In genomic region chr2:126682937-126683336, GRCm38 (mm10) we compare ENCODE assay signal across 22 mouse cellular contexts. TPM values are rescaled to one million over a fixed set of nuclear protein-coding genes. Genes with fewer than 3 reads are reported as not detected.
DNase-seq lines count a peak whose midpoint lies in the region; ATAC-seq and TF ChIP-seq lines count a peak whose summit lies in the region.
"Had no signal": no experiment of that assay in that cellular context is flagged by ENCODE, and none has a peak within 500 bp of the region (broad histone marks: within the 10 kb centered on the region; RNA-seq: fewer than 3 reads in every experiment).

No protein-coding gene starts in this region.

- DNase-seq in heart, postnatal 10 days = no peak
- DNase-seq in kidney, postnatal 0 days (ENCODE audit: low spot score) = no peak
- no peak for DNase-seq in kidney, adult 18-20 months
- peak; percentile 57 for DNase-seq in NIH3T3 (ENCODE audit: low read depth)
- DNase-seq in brain, adult 2 months (ENCODE audit: low read depth, low spot score) = peak; percentile 68
- DNase-seq: adrenal gland, adult 2 months; B cell, adult 2 months; cerebellum, adult 8-10 months; cerebellum, postnatal 36 days; embryo, embryonic 11 days; gastrocnemius, postnatal 25 days; thymus, adult 2 months had no signal

- no peaks in the 10 kb centered on the region for H3K27me3 ChIP-seq in heart, embryonic 13.5 days (replicated peaks)
- H3K27me3 ChIP-seq in kidney, postnatal 0 days (ENCODE audit: insufficient read depth, low read length) = no peaks in the 10 kb centered on the region
- H3K27me3 ChIP-seq in midbrain, embryonic 15.5 days (replicated peaks) = no peaks in the 10 kb centered on the region
- H3K27me3 ChIP-seq: CH12.LX; embryonic facial prominence, embryonic 13.5 days; forebrain, embryonic 13.5 days; limb, embryonic 12.5 days; midbrain, embryonic 12.5 days had no signal

- no peak for TF ChIP-seq CTCF in kidney, postnatal 0 days (IDR thresholded peaks at IDR 0.05; ENCODE audit: low read depth)

- H3K4me1 ChIP-seq in heart, embryonic 13.5 days = peaks cover 16% of the 10 kb centered on the region
- no peaks in the 10 kb centered on the region for H3K4me1 ChIP-seq in kidney, postnatal 0 days (replicated peaks; ENCODE audit: insufficient read depth, low read length)
- no peaks in the 10 kb centered on the region for H3K4me1 ChIP-seq in midbrain, embryonic 15.5 days
- H3K4me1 ChIP-seq: embryonic facial prominence, embryonic 13.5 days; forebrain, embryonic 13.5 days; limb, embryonic 12.5 days; midbrain, embryonic 12.5 days had no signal

- H3K4me3 ChIP-seq in heart, embryonic 13.5 days = no peak overlapping the region
- no peak overlapping the region for H3K4me3 ChIP-seq in kidney, postnatal 0 days (replicated peaks; ENCODE audit: low read depth, low read length)
- no peak overlapping the region for H3K4me3 ChIP-seq in midbrain, embryonic 15.5 days
- H3K4me3 ChIP-seq: embryonic facial prominence, embryonic 13.5 days; forebrain, embryonic 13.5 days; limb, embryonic 12.5 days; midbrain, embryonic 12.5 days had no signal

- 0 out of 2 replicates have a peak, but pooled peaks cover 3% of the 10 kb centered on the region for H3K9me3 ChIP-seq in heart, embryonic 13.5 days
- H3K9me3 ChIP-seq in kidney, postnatal 0 days (replicated peaks; ENCODE audit: low read length) = no peaks in the 10 kb centered on the region
- H3K9me3 ChIP-seq in midbrain, embryonic 15.5 days = no peaks in the 10 kb centered on the region
- H3K9me3 ChIP-seq: G1E had no signal

- WGBS in heart, embryonic 13.5 days = 65% methylated on average over 1 of the region's 1 CpGs
- 84% methylated on average over 1 of the region's 1 CpGs for WGBS in kidney, postnatal 0 days
- 93% methylated on average over 1 of the region's 1 CpGs for WGBS in midbrain, embryonic 15.5 days

- peak overlapping the region; percentile 71 for H3K27ac ChIP-seq in heart, embryonic 13.5 days (replicated peaks)
- peak overlapping the region; percentile 19; the same call in 1 of the 2 replicates for H3K27ac ChIP-seq in kidney, postnatal 0 days
- no peak overlapping the region for H3K27ac ChIP-seq in midbrain, embryonic 15.5 days
- H3K27ac ChIP-seq: embryonic facial prominence, embryonic 13.5 days; forebrain, embryonic 13.5 days; limb, embryonic 12.5 days; liver, embryonic 14.5 days; midbrain, embryonic 12.5 days had no signal

- no peak for ATAC-seq in heart, embryonic 13.5 days (ENCODE audit: extremely low read depth, insufficient number of reproducible peaks, low FRiP score, low TSS enrichment)
- ATAC-seq in kidney, postnatal 0 days (replicated peaks; ENCODE audit: low FRiP score, low read depth) = no peak
- ATAC-seq in midbrain, embryonic 15.5 days (replicated peaks) = no peak
- ATAC-seq: forebrain, embryonic 13.5 days; intestine, postnatal 0 days had no signal

- H3K9ac ChIP-seq in heart, embryonic 13.5 days = no peak overlapping the region
- H3K9ac ChIP-seq in kidney, postnatal 0 days (ENCODE audit: low read depth, low read length) = no peak overlapping the region
- H3K9ac ChIP-seq in midbrain, embryonic 15.5 days = no peak overlapping the region
- H3K9ac ChIP-seq: embryonic facial prominence, embryonic 13.5 days; forebrain, embryonic 13.5 days; limb, embryonic 12.5 days; liver, embryonic 14.5 days; midbrain, embryonic 12.5 days had no signal

- H3K36me3 ChIP-seq in heart, embryonic 13.5 days = peaks cover 47% of the 10 kb centered on the region
- H3K36me3 ChIP-seq in kidney, postnatal 0 days (ENCODE audit: insufficient read depth, low read length) = no peaks in the 10 kb centered on the region
- H3K36me3 ChIP-seq in midbrain, embryonic 15.5 days (replicated peaks) = peaks cover 4% of the 10 kb centered on the region; the same call in 1 of the 2 replicates

- intact Hi-C loops in heart, postnatal 10 days (cut with DNase I) = no loop called here

- peak overlapping the region; percentile 16; the same call in 1 of the 2 replicates for H3K4me2 ChIP-seq in heart, embryonic 13.5 days
- no peak overlapping the region for H3K4me2 ChIP-seq in kidney, postnatal 0 days (ENCODE audit: low read length)
- no peak overlapping the region for H3K4me2 ChIP-seq in midbrain, embryonic 15.5 days
- H3K4me2 ChIP-seq: embryonic facial prominence, embryonic 13.5 days; forebrain, embryonic 13.5 days; limb, embryonic 12.5 days; midbrain, embryonic 12.5 days had no signal

RNA-seq across cellular contexts. Expression of gene Gabpb1, which starts 6.8 kb away (rescaled TPM):
- 31.3 and 31.6 TPM in 2 replicates for polyA plus RNA-seq in heart, embryonic 13.5 days (2015; fragmentation: Nextera tagmentation; extraction: Ambion mirVana)
- 10 to 100 TPM; 20.9 to 24.3 TPM for total RNA-seq in heart, postnatal 10 days (2021)
- polyA plus RNA-seq in kidney, postnatal 0 days (2015; fragmentation: Nextera tagmentation; extraction: Ambion mirVana) = 36.7 and 40.7 TPM in 2 replicates
- 41.3 and 44.1 TPM in 2 replicates for polyA plus RNA-seq in midbrain, embryonic 15.5 days (2015; fragmentation: Nextera tagmentation; extraction: Ambion mirVana)

RNA-seq across cellular contexts. Expression of gene Usp8, which starts 24.2 kb away (rescaled TPM):
- 26.7 and 28.4 TPM in 2 replicates for polyA plus RNA-seq in heart, embryonic 13.5 days (2015; fragmentation: Nextera tagmentation; extraction: Ambion mirVana)
- total RNA-seq in heart, postnatal 10 days (2021) = 10 to 100 TPM; 32.1 to 36.2 TPM
- 35.7 and 42.1 TPM in 2 replicates for polyA plus RNA-seq in kidney, postnatal 0 days (2015; fragmentation: Nextera tagmentation; extraction: Ambion mirVana)
- polyA plus RNA-seq in midbrain, embryonic 15.5 days (2015; fragmentation: Nextera tagmentation; extraction: Ambion mirVana) = 28.1 and 28.4 TPM in 2 replicates

Comparison
In these comparisons a context has a peak if more than half of its experiments do, and no peak if none do; other contexts are left out.
1. DNase-seq: peak in NIH3T3 (single experiment) and brain, adult 2 months (single experiment); none in heart, postnatal 10 days (0 of 2), kidney, postnatal 0 days (single experiment) and kidney, adult 18-20 months (single experiment).